Comparison of ENCODE assay signal across 36 mouse cellular contexts in the genomic region with DNA sequence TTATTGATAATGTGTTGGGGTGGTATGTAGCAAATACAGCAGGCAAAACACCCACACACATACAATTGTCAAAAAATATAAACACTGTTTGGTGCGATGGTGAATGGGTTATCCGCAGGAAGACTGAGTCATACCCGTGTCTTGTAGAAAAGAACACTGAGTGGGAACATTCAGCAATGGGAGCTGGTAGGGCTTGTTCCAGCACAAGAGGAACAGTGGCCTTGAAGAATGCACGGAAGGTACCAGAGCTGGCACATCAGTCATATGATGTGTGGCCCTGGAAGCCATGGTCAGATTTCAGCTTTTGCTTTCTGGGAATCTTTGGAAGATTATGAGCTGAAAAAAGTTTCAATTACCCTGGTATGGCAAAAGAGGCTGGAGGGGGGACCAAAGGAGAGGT. TPM values are rescaled to one million over a fixed set of nuclear protein-coding genes. Genes with fewer than 3 reads are reported as not detected.
"Had no signal": no experiment of that assay in that cellular context is flagged by ENCODE, and none has a peak within 500 bp of the region (broad histone marks: within the 10 kb centered on the region; RNA-seq: fewer than 3 reads in every experiment).

No protein-coding gene starts in this region.

- ATAC-seq: hindbrain, embryonic 16.5 days; hindbrain, postnatal 0 days; inflammation-experienced regulatory T-cells, adult 6 months; intestine, embryonic 15.5 days; intestine, embryonic 16.5 days; intestine, postnatal 0 days had no signal

- DNase-seq: heart, postnatal 10 days; heart, postnatal 14 days; heart, postnatal 4 days; kidney, adult 11 months; kidney, adult 18-20 months; kidney, adult 2 months; kidney, adult 8-10 months; kidney, adult 9 months; kidney, postnatal 10 days; kidney, postnatal 14 days; kidney, postnatal 25 days; kidney, postnatal 36 days; kidney, postnatal 4 days; layer of hippocampus, adult 9-11 months; layer of hippocampus, postnatal 36 days had no signal

- H3K36me3 ChIP-seq: heart, embryonic 10.5 days; heart, embryonic 12.5 days; heart, embryonic 13.5 days; heart, embryonic 15.5 days; hindbrain, embryonic 10.5 days; hindbrain, embryonic 12.5 days; hindbrain, embryonic 13.5 days; hindbrain, embryonic 15.5 days; intestine, embryonic 15.5 days; kidney, embryonic 15.5 days had no signal

- H3K27me3 ChIP-seq: heart, embryonic 12.5 days; heart, embryonic 15.5 days; hindbrain, embryonic 15.5 days; intestine, embryonic 15.5 days; kidney, embryonic 15.5 days had no signal

- H3K4me2 ChIP-seq: heart, embryonic 11.5 days; heart, embryonic 12.5 days; heart, embryonic 13.5 days; heart, embryonic 15.5 days; hindbrain, embryonic 12.5 days; hindbrain, embryonic 13.5 days; hindbrain, embryonic 14.5 days; hindbrain, embryonic 15.5 days; intestine, embryonic 15.5 days; kidney, embryonic 15.5 days had no signal

- H3K9me3 ChIP-seq: heart, embryonic 10.5 days; heart, embryonic 12.5 days; heart, embryonic 13.5 days; heart, embryonic 15.5 days; hindbrain, embryonic 10.5 days; hindbrain, embryonic 12.5 days; hindbrain, embryonic 13.5 days; hindbrain, embryonic 15.5 days; intestine, embryonic 15.5 days; kidney, embryonic 15.5 days had no signal

- H3K27ac ChIP-seq: heart, embryonic 10.5 days; heart, embryonic 13.5 days; heart, embryonic 15.5 days; hindbrain, embryonic 10.5 days; hindbrain, embryonic 12.5 days; hindbrain, embryonic 13.5 days; hindbrain, embryonic 14.5 days; hindbrain, embryonic 15.5 days; hindbrain, postnatal 0 days; intestine, embryonic 15.5 days; kidney, embryonic 15.5 days; kidney, postnatal 0 days; layer of hippocampus, adult 2 months; left cerebral cortex, adult 2 months had no signal

- H3K4me3 ChIP-seq: heart, embryonic 10.5 days; heart, embryonic 12.5 days; heart, embryonic 13.5 days; heart, embryonic 15.5 days; hindbrain, embryonic 10.5 days; hindbrain, embryonic 12.5 days; hindbrain, embryonic 13.5 days; hindbrain, embryonic 15.5 days; intestine, embryonic 15.5 days; kidney, embryonic 15.5 days; layer of hippocampus, adult 2 months; left cerebral cortex, adult 2 months had no signal

- H3K9ac ChIP-seq: heart, embryonic 12.5 days; heart, embryonic 13.5 days; heart, embryonic 15.5 days; hindbrain, embryonic 12.5 days; hindbrain, embryonic 13.5 days; hindbrain, embryonic 14.5 days; hindbrain, embryonic 15.5 days; intestine, embryonic 15.5 days; kidney, embryonic 15.5 days had no signal

RNA-seq across cellular contexts. Expression of a gene that starts 16.6 kb away (rescaled TPM):
- total RNA-seq: hematopoietic stem cell, adult 5-6 weeks had no signal
- polyA plus RNA-seq: inflammation-experienced regulatory T-cells, adult 6 months had no signal
